Mouse (Mus musculus) kidney, postnatal 0 days (tissue): ENCODE measurements around the gene Derl2. TPM values are rescaled to one million over a fixed set of nuclear protein-coding genes. Genes with fewer than 3 reads are reported as not detected.

Source experiments
- ATAC-seq: fragments of 200-750 bp; cut with Nextera tagmentation; replicated peaks from 2 replicates; pipeline ENCODE4 v1.8.0; 2017; ENCODE audit warnings: low read depth, moderate number of reproducible peaks, moderate TSS enrichment, moderate library complexity; ENCODE audit not compliant: low FRiP score
- DNase-seq: peaks from one replicate; pipeline ENCODE4 v3.0.0-alpha.2; 2016; ENCODE audit warnings: low spot score
- H3K27ac ChIP-seq: fragments of 300-500 bp; sonication (generic); 2 replicates; pipeline ENCODE4 v1.5.1; 2014; ENCODE audit warnings: mild to moderate bottlenecking
- H3K27me3 ChIP-seq: fragments of 300-500 bp; sonication (generic); 2 replicates; pipeline ENCODE4 v1.6.1; 2014; ENCODE audit warnings: low read length, mixed read lengths; ENCODE audit not compliant: insufficient read depth
- H3K36me3 ChIP-seq: fragments of 300-500 bp; sonication (generic); 2 replicates; pipeline ENCODE4 v1.6.1; 2014; ENCODE audit warnings: low read length, mixed read lengths; ENCODE audit not compliant: insufficient read depth
- H3K4me1 ChIP-seq: fragments of 300-500 bp; sonication (generic); replicated peaks from 2 replicates; pipeline ENCODE4 v1.6.1; 2014; ENCODE audit warnings: antibody characterized with exemption, low read length, mixed read lengths; ENCODE audit not compliant: insufficient read depth
- H3K4me2 ChIP-seq: fragments of 300-500 bp; sonication (generic); 2 replicates; pipeline ENCODE4 v1.6.1; 2014; ENCODE audit warnings: mild to moderate bottlenecking, low read length, moderate library complexity, mixed read lengths
- H3K4me3 ChIP-seq: fragments of 300-500 bp; sonication (generic); replicated peaks from 2 replicates; pipeline ENCODE4 v1.5.1; 2014; ENCODE audit warnings: low read depth, low read length
- H3K9ac ChIP-seq: fragments of 300-500 bp; sonication (generic); 2 replicates; pipeline ENCODE4 v1.6.1; 2014; ENCODE audit warnings: low read depth, low read length
- H3K9me3 ChIP-seq: fragments of 300-500 bp; sonication (generic); replicated peaks from 2 replicates; pipeline ENCODE4 v1.6.1; 2016; ENCODE audit warnings: low read length, inconsistent platforms, mixed read lengths
- CTCF ChIP-seq: IDR thresholded peaks from 2 replicates; pipeline ENCODE4 v1.5.1; 2016; ENCODE audit warnings: antibody characterized with exemption, low read depth, mild to moderate bottlenecking, moderate library complexity
- WGBS: fragments of 180-500 bp; shearing (Covaris S2); extraction: QIAGEN DNeasy Blood & Tissue Kit; methylation state at CpG from one replicate; pipeline ENCODE4 v1.1.7; 2014; 5-methylcytosine and 5-hydroxymethylcytosine counted together
- polyA plus RNA-seq: library from polyadenylated mRNA; unstranded; fragments of >200 nt; fragmentation: Nextera tagmentation; extraction: Ambion mirVana; gene quantifications from 2 replicates; pipeline ENCODE4 v1.2.1, GENCODE M21; 2015

Derl2 gene
- polyA plus RNA-seq, 1 experiment from 2014 or later: 55.7 TPM

DNA sequence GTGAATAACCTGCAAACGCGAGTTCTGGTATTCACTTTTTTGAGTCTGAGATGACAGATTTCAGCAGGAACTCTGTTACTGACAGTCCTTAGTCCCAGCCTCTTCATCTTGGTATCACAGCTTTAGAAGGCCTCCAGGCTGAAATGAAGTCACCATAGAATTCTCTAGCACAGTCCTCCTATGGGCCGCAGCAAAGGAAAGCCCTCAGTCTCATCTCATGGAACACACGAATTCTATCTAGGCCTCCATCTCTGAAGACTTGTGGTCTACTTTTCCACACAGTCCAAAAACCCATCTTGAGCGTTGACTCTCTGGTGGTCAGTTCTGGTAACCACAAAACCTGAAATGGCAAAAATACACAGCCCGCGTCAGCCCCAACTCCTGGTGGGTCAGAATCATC lies 12.4 kb upstream of the Derl2 start:
- no peaks in the 10 kb centered on the region for H3K36me3 ChIP-seq
- no peaks in the 10 kb centered on the region for H3K27me3 ChIP-seq
- peaks cover 8% of the 10 kb centered on the region; the same call in 1 of the 2 replicates for H3K4me1 ChIP-seq
- no peaks in the 10 kb centered on the region for H3K9me3 ChIP-seq
- WGBS: 64% methylated on average over 7 of the region's 7 CpGs
- TF ChIP-seq CTCF: no peak
- peak overlapping the region; percentile 90 for H3K4me2 ChIP-seq
- no peak overlapping the region for H3K27ac ChIP-seq
- DNase-seq (peak; percentile 3), ATAC-seq (no peak)
- H3K9ac ChIP-seq: 0 out of 2 replicates have a peak overlapping the region, but pooled peaks have one; percentile 56
- H3K4me3 ChIP-seq: peak overlapping the region; percentile 53

GRCm38 (mm10) chr11:71029403-71030118 lies 9.9 kb upstream of the Derl2 start:
- 73% methylated on average over 3 of the region's 3 CpGs for WGBS
- no peaks in the 10 kb centered on the region for H3K27me3 ChIP-seq
- no peak for DNase-seq
- H3K9ac ChIP-seq: no peak overlapping the region
- no peak for TF ChIP-seq CTCF
- peaks cover 19% of the 10 kb centered on the region for H3K36me3 ChIP-seq
- no peak overlapping the region for H3K4me2 ChIP-seq
- H3K4me3 ChIP-seq: no peak overlapping the region
- H3K27ac ChIP-seq: no peak overlapping the region
- ATAC-seq: no peak
- H3K9me3 ChIP-seq: no peaks in the 10 kb centered on the region
- peaks cover 8% of the 10 kb centered on the region; the same call in 1 of the 2 replicates for H3K4me1 ChIP-seq

DNA sequence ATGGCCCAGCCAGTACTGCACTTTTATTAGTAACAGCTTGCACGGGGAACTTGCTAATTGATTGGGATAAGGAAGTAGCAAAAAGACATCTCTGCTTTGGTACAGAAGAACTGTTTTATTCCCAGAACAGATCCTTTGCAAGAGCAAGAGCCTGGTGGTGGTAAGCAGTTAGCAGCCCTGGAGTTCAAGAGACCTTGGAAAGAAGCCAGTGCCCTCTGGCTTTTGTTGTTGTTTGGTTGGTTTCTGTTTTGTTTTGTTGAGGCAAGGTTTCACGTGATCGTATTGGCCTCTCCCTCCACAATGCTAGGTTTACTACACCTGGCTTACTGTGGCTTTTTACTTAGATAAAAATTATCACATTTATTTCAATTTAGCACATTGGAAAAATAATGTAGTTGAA lies 8.6 kb upstream of the Derl2 start:
- H3K4me2 ChIP-seq: no peak overlapping the region
- WGBS: 71% methylated on average over 3 of the region's 3 CpGs
- H3K36me3 ChIP-seq: peaks cover 19% of the 10 kb centered on the region
- H3K27ac ChIP-seq: no peak overlapping the region
- H3K9ac ChIP-seq: no peak overlapping the region
- H3K27me3 ChIP-seq: no peaks in the 10 kb centered on the region
- H3K4me1 ChIP-seq: peaks cover 8% of the 10 kb centered on the region; the same call in 1 of the 2 replicates
- H3K9me3 ChIP-seq: no peaks in the 10 kb centered on the region
- no peak for ATAC-seq
- no peak overlapping the region for H3K4me3 ChIP-seq
- no peak for DNase-seq
- no peak for TF ChIP-seq CTCF

GRCm38 (mm10) chr11:71018416-71019200 lies 1.0 kb downstream of the Derl2 start:
- H3K9ac ChIP-seq: peak overlapping the region; percentile 83
- peaks cover 11% of the 10 kb centered on the region; the same call in 1 of the 2 replicates for H3K4me1 ChIP-seq
- 0 out of 2 replicates have a peak, but pooled peaks cover 4% of the 10 kb centered on the region for H3K36me3 ChIP-seq
- H3K4me2 ChIP-seq: peak overlapping the region; percentile 87
- no peaks in the 10 kb centered on the region for H3K9me3 ChIP-seq
- H3K27me3 ChIP-seq: no peaks in the 10 kb centered on the region
- WGBS: 5% methylated on average over 27 of the region's 28 CpGs
- peak overlapping the region; percentile 86 for H3K4me3 ChIP-seq
- peak; percentile 18 for ATAC-seq
- H3K27ac ChIP-seq: peak overlapping the region; percentile 72; the same call in 1 of the 2 replicates
- no peak for TF ChIP-seq CTCF
- DNase-seq: no peak

- WGBS: 84% methylated on average over 1 of the region's 1 CpGs
- Histone ChIP-seq H3K4me3 (no peak overlapping the region), H3K27ac (no peak overlapping the region), H3K27me3 (no peaks in the 10 kb centered on the region), H3K4me1 (peaks cover 11% of the 10 kb centered on the region; the same call in 1 of the 2 replicates), H3K4me2 (no peak overlapping the region), H3K9ac (no peak overlapping the region), H3K9me3 (no peaks in the 10 kb centered on the region), H3K36me3 (peaks cover 17% of the 10 kb centered on the region; the same call in 1 of the 2 replicates)
- no peak for TF ChIP-seq CTCF
- DNase-seq (no peak), ATAC-seq (no peak)
Measured at GRCm38 (mm10) chr11:71017051-71017450, 2.6 kb downstream of the Derl2 start.

- Histone ChIP-seq H3K27ac (no peak overlapping the region), H3K4me2 (no peak overlapping the region), H3K9me3 (no peaks in the 10 kb centered on the region), H3K27me3 (no peaks in the 10 kb centered on the region), H3K9ac (no peak overlapping the region), H3K4me1 (no peaks in the 10 kb centered on the region), H3K36me3 (peaks cover 42% of the 10 kb centered on the region), H3K4me3 (no peak overlapping the region)
- ATAC-seq (no peak), DNase-seq (no peak)
- no peak for TF ChIP-seq CTCF
- WGBS: 94% methylated on average over 7 of the region's 7 CpGs
Measured at GRCm38 (mm10) chr11:71012743-71013142, 6.9 kb downstream of the Derl2 start.
